Mouse (Mus musculus): ENCODE data around the gene Gm28363. TPM values are rescaled to one million over a fixed set of nuclear protein-coding genes. Genes with fewer than 3 reads are reported as not detected.

The Gm28363 gene
- polyA plus RNA-seq (2014; fragmentation: Illumina TruSeq; extraction: RNeasy Lipid Tissue Mini Kit (QIAGEN cat#74804); ENCODE audit: low read depth, low replicate concordance): not detected

GRCm38 (mm10) chr1:117696831-117697230 lies at the start of gene Gm28363:
Gene Gm28363 (plus strand): TSS chr1:117697131.

Other genes starting within 250 kb of the Gm28363 start
- gene B020011L13Rik, start 84.0 kb downstream of the Gm28363 start, polyA plus RNA-seq (2014; fragmentation: Illumina TruSeq; extraction: RNeasy Lipid Tissue Mini Kit (QIAGEN cat#74804); ENCODE audit: low read depth, low replicate concordance): not detected
- gene Gm28360, start 132.9 kb downstream of the Gm28363 start, polyA plus RNA-seq (2014; fragmentation: Illumina TruSeq; extraction: RNeasy Lipid Tissue Mini Kit (QIAGEN cat#74804); ENCODE audit: low read depth, low replicate concordance): not detected
- not detected for gene Gm28168, start 230.9 kb downstream of the Gm28363 start, polyA plus RNA-seq (2014; fragmentation: Illumina TruSeq; extraction: RNeasy Lipid Tissue Mini Kit (QIAGEN cat#74804); ENCODE audit: low read depth, low replicate concordance)